Mouse (Mus musculus): ENCODE results near the gene Arhgap10.

DNA sequence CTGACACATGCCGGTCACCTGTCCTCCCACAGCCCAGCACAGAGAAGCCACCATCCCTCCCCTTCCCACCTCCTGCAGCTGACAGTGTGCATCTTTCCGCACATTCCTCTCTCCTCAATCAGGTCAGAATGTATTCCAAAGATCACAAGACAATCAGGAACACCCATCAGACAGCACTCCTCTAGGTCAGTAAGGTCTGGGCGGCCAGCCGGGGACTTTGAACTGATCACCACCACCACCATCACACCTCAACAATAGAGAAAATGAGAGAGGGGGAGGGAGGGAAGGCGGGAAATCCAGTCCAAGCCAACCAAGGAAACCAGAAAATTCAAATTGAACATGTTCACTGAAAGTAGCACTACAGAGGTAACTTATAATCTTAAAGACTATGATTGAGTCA lies 66.7 kb downstream of the Arhgap10 start:
- TF ChIP-seq GATA1 (IDR thresholded peaks at IDR 0.05; ENCODE audit: borderline replicate concordance, low read length) (no peak), FLI1 (IDR thresholded peaks at IDR 0.05; ENCODE audit: low read length) (no peak)

Data from megakaryocyte, embryonic 14.5 days (primary cell).